Mouse (Mus musculus): Measurements from ENCODE around the gene Ankrd66. TPM values are rescaled to one million over a fixed set of nuclear protein-coding genes. Genes with fewer than 3 reads are reported as not detected.

Ankrd66 gene
- polyA plus RNA-seq, 2 experiments = 0.14 to 0.18 TPM

- peak overlapping the region; percentile 22 for H3K9ac ChIP-seq (ENCODE audit: low read depth, low read length, severe bottlenecking)
These were observed 8.8 kb downstream of the Ankrd66 start for GRCm38 (mm10) chr17:43534362-43535222.

GRCm38 (mm10) chr17:43531192-43531591 is 12.2 kb downstream of the Ankrd66 start:
- DNase-seq (ENCODE audit: low spot score) = no peak
- Histone ChIP-seq H3K9me3 (ENCODE audit: control insufficient read depth, low read length) (no peaks in the 10 kb centered on the region), H3K4me3 (replicated peaks; ENCODE audit: low read length) (no peak overlapping the region), H3K4me1 (ENCODE audit: control insufficient read depth, insufficient read depth, low read length) (peaks cover 5% of the 10 kb centered on the region; the same call in 1 of the 2 replicates), H3K36me3 (ENCODE audit: control insufficient read depth, insufficient read depth, low read length) (no peaks in the 10 kb centered on the region), H3K27me3 (ENCODE audit: control insufficient read depth, insufficient read depth, low read length) (no peaks in the 10 kb centered on the region), H3K9ac (ENCODE audit: low read depth, low read length, severe bottlenecking) (no peak overlapping the region), H3K4me2 (replicated peaks; ENCODE audit: low read depth, low read length, severe bottlenecking) (no peak overlapping the region), H3K27ac (replicated peaks; ENCODE audit: low read depth, low read length) (no peak overlapping the region)
- TF ChIP-seq POLR2A (IDR thresholded peaks at IDR 0.05; ENCODE audit: borderline replicate concordance, extremely low read depth, insufficient read depth, insufficient read length) = no peak
- WGBS = 91% methylated on average over 4 of the region's 4 CpGs
- ATAC-seq (ENCODE audit: low FRiP score, low read depth) = no peak

More at GRCm38 (mm10) chr17:43534362-43535222, 8.8 kb downstream of the Ankrd66 start:
- H3K27ac ChIP-seq (replicated peaks; ENCODE audit: low read depth, low read length) = 0 out of 2 replicates have a peak overlapping the region, but pooled peaks have one; percentile 19
- WGBS = 17% methylated on average over 23 of the region's 23 CpGs
- peak overlapping the region; percentile 18 for H3K4me3 ChIP-seq (replicated peaks; ENCODE audit: low read length)
- no peaks in the 10 kb centered on the region for H3K36me3 ChIP-seq (ENCODE audit: control insufficient read depth, insufficient read depth, low read length)
- peak overlapping the region; percentile 41 for H3K4me2 ChIP-seq (replicated peaks; ENCODE audit: low read depth, low read length, severe bottlenecking)
- peak; percentile 80 for DNase-seq (ENCODE audit: low spot score)
- H3K9me3 ChIP-seq (ENCODE audit: control insufficient read depth, low read length) = no peaks in the 10 kb centered on the region
- ATAC-seq (ENCODE audit: low FRiP score, low read depth) = peak; percentile 85
- H3K4me1 ChIP-seq (ENCODE audit: control insufficient read depth, insufficient read depth, low read length) = peaks cover 5% of the 10 kb centered on the region; the same call in 1 of the 2 replicates
- TF ChIP-seq POLR2A (IDR thresholded peaks at IDR 0.05; ENCODE audit: borderline replicate concordance, extremely low read depth, insufficient read depth, insufficient read length) = no peak
- no peaks in the 10 kb centered on the region for H3K27me3 ChIP-seq (ENCODE audit: control insufficient read depth, insufficient read depth, low read length)

GRCm38 (mm10) chr17:43530507-43530906 is 12.9 kb downstream of the Ankrd66 start:
- Histone ChIP-seq H3K27me3 (ENCODE audit: control insufficient read depth, insufficient read depth, low read length) (no peaks in the 10 kb centered on the region), H3K4me2 (replicated peaks; ENCODE audit: low read depth, low read length, severe bottlenecking) (no peak overlapping the region), H3K9me3 (ENCODE audit: control insufficient read depth, low read length) (no peaks in the 10 kb centered on the region), H3K9ac (ENCODE audit: low read depth, low read length, severe bottlenecking) (no peak overlapping the region), H3K4me1 (ENCODE audit: control insufficient read depth, insufficient read depth, low read length) (peaks cover 5% of the 10 kb centered on the region; the same call in 1 of the 2 replicates), H3K4me3 (replicated peaks; ENCODE audit: low read length) (no peak overlapping the region), H3K36me3 (ENCODE audit: control insufficient read depth, insufficient read depth, low read length) (no peaks in the 10 kb centered on the region), H3K27ac (replicated peaks; ENCODE audit: low read depth, low read length) (no peak overlapping the region)
- TF ChIP-seq POLR2A (IDR thresholded peaks at IDR 0.05; ENCODE audit: borderline replicate concordance, extremely low read depth, insufficient read depth, insufficient read length) = no peak
- DNase-seq (ENCODE audit: low spot score) = no peak
- WGBS = 83% methylated on average over 2 of the region's 2 CpGs
- ATAC-seq (ENCODE audit: low FRiP score, low read depth) = no peak

- no peak overlapping the region for H3K27ac ChIP-seq (replicated peaks; ENCODE audit: low read depth, low read length)
- 77% methylated on average over 3 of the region's 3 CpGs for WGBS
- H3K27me3 ChIP-seq (ENCODE audit: control insufficient read depth, insufficient read depth, low read length) = no peaks in the 10 kb centered on the region
- H3K9me3 ChIP-seq (ENCODE audit: control insufficient read depth, low read length) = no peaks in the 10 kb centered on the region
- H3K9ac ChIP-seq (ENCODE audit: low read depth, low read length, severe bottlenecking) = no peak overlapping the region
- ATAC-seq (ENCODE audit: low FRiP score, low read depth) (no peak), DNase-seq (ENCODE audit: low spot score) (no peak)
- H3K36me3 ChIP-seq (ENCODE audit: control insufficient read depth, insufficient read depth, low read length) = no peaks in the 10 kb centered on the region
- no peak for TF ChIP-seq POLR2A (IDR thresholded peaks at IDR 0.05; ENCODE audit: borderline replicate concordance, extremely low read depth, insufficient read depth, insufficient read length)
- H3K4me2 ChIP-seq (replicated peaks; ENCODE audit: low read depth, low read length, severe bottlenecking) = no peak overlapping the region
- no peak overlapping the region for H3K4me3 ChIP-seq (replicated peaks; ENCODE audit: low read length)
- no peaks in the 10 kb centered on the region for H3K4me1 ChIP-seq (ENCODE audit: control insufficient read depth, insufficient read depth, low read length)
These were observed 23.3 kb downstream of the Ankrd66 start for GRCm38 (mm10) chr17:43520166-43520565.

GRCm38 (mm10) chr17:43518644-43519409 is 24.6 kb downstream of the Ankrd66 start:
- Histone ChIP-seq H3K9ac (ENCODE audit: low read depth, low read length, severe bottlenecking) (no peak overlapping the region), H3K27me3 (ENCODE audit: control insufficient read depth, insufficient read depth, low read length) (no peaks in the 10 kb centered on the region), H3K9me3 (ENCODE audit: control insufficient read depth, low read length) (no peaks in the 10 kb centered on the region), H3K27ac (replicated peaks; ENCODE audit: low read depth, low read length) (no peak overlapping the region), H3K36me3 (ENCODE audit: control insufficient read depth, insufficient read depth, low read length) (no peaks in the 10 kb centered on the region), H3K4me3 (replicated peaks; ENCODE audit: low read length) (no peak overlapping the region), H3K4me1 (ENCODE audit: control insufficient read depth, insufficient read depth, low read length) (no peaks in the 10 kb centered on the region), H3K4me2 (replicated peaks; ENCODE audit: low read depth, low read length, severe bottlenecking) (no peak overlapping the region)
- DNase-seq (ENCODE audit: low spot score) = peak; percentile 81
- TF ChIP-seq POLR2A (IDR thresholded peaks at IDR 0.05; ENCODE audit: borderline replicate concordance, extremely low read depth, insufficient read depth, insufficient read length) = no peak
- peak; percentile 82 for ATAC-seq (ENCODE audit: low FRiP score, low read depth)
- WGBS = 26% methylated on average over 18 of the region's 18 CpGs

Data from limb, embryonic 14.5 days (tissue).